Mouse (Mus musculus) hindlimb bud, embryonic 11.5 days (tissue): ENCODE data around the gene Hnrnph1.
A peak's percentile ranks its signal among the peaks of the same experiment; 100 is the strongest.
"Not testable (repeated sequence)": the region's sequence is repeated elsewhere in the genome, so short reads cannot be mapped to it uniquely, and the experiment has no call there.

Experiments
- DNase-seq: peaks from one replicate; pipeline ENCODE4 v3.0.0-alpha.2; 2012; ENCODE audit warnings: low read depth, low spot score; ENCODE audit errors: extremely low spot score

Gene Hnrnph1

DNA sequence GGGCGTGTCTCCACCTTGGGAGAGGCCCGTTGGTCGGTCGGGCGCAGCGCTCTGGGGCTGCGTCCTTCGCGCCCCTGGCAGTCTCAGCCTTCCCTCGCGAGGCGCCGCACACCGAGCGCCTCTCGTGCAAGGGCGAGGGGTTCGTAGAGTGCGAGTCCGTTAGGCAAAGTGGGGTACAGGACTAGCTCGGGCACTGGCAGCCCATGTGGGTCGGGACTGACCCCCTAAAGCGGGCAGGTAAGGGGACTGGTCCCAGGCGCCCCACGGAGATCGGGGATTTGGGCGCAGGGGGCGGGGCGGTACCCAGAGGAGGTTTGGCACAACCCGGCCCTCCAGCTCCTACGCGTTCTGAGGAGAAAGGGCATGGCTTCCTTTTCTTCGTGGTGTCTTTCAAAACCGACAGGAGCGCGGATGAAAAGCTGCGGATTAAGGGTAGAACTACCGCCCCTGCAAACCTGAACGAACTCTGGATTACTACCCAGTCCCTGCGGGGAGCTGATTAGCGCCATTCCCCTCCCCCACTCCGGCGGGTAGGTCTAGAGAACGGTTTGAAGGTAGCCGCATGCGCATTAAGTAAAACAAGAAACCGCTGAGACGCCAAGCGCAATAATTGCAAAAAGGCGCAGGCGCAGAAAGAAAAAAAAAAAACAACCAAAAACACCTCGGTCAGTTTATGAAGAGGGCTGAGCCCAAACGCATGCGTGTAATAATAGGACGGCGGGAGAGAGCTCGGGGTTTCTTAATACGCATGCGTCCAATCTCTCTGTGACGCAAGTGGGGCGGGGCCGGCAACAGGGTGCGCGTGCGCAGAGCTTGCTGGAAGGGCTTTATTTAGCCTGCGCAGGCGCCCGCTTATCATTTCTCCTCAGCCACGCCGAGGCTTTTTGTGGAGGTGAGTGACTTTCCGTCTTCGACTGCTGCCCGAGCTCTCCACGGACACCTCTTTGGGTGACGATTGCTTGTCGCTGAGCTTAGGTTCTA is at the start of gene Hnrnph1:
Gene Hnrnph1, plus strand, starts transcription at position 80 of the 981 bp plus-strand sequence.
- peak; percentile 98 for DNase-seq

DNA sequence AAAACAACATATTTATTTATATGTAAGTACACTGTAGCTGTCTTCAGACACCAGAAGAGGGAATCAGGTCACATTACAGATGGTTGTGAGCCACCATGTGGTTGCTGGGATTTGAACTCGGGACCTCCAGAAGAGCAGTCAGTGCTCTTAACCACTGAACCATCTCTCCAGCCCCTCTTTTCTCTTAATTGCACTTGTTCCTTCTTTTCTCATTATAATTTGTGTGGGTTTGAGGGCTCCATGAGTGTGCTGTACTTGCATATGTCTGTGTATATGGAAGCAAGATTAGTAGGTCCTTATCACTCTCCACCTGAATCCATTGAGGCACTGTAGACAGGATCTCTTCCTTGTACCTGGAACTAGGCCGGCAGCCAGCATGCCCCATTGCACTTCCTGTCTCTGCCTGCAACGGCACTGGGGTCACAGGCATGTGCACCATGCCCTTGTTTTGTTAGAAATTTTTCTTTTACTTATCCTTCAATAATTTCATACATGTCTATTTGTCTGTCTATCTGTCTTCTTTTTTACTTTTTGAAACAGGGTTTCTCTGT is 48.6 kb upstream of the Hnrnph1 start:
- DNase-seq, result no peak

DNA sequence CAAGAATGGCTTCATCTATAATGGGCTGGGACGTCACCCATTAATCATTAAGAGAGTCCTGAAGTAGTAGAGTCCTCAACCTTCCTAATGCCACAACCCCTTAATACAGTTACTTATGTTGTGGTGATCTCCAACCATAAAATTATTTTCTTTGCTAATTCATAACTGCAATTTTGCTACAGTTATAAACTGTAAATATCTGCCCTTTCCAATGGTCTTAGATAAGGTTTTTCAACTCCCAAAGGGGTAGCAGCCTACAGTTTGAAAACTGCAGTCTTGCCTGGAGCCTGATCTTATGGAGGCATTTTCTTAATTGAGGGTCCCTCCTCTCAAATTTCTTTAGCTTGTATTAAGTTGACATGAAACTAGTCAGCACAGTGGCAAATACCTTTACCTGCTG is 47.4 kb upstream of the Hnrnph1 start:
- no peak for DNase-seq

DNA sequence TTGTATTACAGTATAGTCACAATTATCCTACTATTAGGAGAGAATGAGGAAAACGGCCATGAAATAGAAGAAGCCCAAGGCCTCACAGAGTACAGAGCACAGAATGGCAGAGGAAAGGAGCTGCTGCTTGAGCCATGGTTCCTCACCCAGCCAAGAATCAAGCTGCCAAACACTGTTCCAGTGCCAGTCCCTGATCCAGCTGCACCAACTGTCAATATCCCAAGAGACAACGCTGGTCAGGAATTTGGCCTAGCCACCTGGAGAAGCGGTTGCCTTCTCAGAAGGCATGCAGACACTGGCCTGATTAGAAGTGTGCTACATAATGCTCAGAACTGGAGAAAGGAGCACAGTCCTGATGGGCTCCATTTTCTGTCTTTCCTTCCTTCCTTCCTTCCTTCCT is 43.6 kb upstream of the Hnrnph1 start:
- no peak for DNase-seq

DNA sequence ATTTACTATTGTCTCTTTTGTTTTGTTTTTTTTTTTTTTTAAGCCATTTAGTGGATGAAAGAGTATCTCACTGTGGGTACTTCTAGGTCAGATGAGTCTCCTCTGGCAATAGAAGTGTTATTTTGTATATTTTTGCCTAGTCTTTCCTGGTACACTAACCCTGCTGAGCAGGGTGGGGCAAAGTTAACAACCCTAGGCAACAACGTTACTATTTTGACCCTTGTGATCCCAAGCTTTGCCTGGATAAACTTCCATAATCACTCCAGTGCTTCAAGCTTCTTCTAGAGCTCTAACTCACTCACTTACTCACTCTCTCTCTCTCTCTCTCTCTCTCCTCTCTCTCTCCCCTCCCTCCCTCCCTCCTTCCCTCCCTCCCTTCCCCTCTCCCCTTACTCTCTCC is 40.7 kb upstream of the Hnrnph1 start:
- DNase-seq, result no peak

DNA sequence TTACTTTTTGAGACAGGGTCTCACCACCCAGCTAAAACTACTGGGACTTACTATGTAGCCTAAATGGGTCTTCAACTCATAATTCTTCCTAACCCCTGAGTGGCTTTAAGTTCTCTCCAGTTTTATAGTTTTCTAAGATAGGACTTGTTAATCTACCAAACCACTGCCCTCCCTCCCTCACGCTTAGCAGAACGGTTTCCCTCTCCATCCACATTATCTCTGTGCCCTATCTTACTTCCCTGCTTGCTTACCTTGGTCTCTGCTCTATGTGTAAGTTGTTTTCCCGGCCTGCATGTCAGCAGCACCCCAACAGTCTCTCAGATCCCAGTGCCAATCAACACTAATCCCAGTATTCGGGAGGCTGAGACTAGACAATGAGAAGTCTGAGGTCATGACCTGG is 39.9 kb upstream of the Hnrnph1 start:
- DNase-seq, result no peak

DNA sequence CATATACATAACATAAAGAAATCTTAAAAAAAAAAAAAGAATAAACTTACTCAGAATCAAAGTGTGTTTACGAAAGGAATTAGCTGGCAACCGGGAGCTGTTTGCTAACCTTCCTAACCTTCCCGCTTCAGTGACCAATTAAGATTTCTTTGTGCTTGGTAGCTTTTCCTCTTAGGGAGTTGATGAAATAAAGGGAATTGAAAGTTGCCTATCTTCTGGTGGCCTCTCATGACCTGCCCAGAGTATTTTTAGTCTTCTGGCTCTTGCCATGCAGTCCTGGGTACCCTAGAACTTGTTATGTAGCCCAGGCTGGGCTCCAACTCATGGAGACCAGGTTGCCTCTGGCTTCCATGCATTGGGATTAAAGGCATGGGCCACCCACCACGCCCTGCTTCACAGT is 31.3 kb upstream of the Hnrnph1 start:
- DNase-seq, result no peak

DNA sequence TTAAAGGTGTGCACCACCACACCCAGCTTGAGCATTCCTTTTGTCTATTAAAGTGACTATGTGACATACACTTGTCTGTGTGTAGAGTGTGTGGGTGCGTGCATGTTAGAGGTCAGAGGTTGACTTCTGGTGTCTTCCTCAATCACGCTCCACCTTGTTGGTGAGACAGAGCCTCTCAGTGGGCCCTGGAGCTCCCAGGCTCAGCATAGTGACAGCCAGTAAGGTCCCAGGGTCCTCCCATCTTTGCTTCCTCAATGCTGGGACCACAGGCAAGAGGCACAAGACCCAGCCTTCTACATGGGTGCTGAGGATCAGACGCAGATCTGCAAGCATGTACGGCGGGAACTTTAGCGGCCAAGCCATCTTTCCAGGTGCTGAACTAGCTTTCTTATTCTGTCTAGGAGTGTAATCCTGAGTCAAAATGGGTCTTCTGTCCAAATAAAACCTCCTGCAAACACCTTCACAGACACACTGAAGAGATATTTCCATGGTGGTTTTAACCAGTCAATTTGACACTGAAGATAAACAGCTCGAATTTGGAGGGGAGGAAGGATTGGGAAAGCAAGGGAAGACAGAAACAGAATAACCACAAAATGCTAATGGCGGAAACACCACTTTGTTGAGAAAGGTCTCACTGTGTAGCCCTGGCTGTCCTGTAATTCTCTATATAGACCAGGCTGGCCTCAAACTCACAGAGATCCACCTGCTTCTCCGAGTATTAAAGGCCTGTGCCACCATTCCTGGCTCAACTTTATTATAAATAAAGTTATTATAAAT is 30.3 kb upstream of the Hnrnph1 start:
- no peak for DNase-seq

DNA sequence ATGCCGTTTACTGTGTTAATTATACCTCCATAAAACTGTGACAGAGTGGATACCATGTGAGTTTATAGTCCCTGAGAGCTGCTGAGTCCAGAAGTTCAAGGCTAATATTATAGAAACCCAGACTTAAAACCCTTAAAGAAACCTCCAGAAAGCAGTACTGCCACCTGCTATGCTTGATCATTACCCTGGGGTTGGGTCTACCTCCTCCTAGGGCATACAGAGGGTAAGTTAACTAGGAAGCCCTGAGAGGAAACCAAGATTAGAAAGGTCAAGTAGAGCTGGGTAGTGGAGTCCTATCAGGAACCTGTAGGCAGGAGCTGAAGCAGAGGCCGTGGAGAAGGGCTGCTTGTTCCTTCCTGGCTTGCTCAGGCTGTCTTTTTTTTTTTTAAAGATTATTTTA is 24.6 kb upstream of the Hnrnph1 start:
- no peak for DNase-seq

DNA sequence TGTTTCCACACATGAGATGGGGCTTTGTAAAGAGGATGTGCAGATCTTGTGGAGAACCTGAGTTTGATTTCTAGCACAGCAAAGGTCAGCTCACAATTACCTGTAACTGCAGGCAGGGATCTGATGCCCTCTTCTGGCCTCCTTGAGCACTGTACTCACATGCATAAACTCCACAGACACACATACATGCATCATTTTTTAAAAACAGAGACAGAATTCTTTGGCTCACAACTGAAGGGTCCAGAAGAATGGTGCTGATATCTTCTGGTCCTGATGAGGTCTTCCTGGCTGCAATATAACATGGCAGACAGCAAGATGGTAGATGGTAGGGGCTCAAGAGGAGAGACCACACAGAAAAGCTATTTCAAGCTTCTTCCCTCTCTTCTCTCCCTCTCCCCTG is 22.6 kb upstream of the Hnrnph1 start, which contains the start of gene Cby3:
Gene Cby3, plus strand, starts transcription at position 301 of the 400 bp plus-strand sequence.
- DNase-seq, result no peak

DNA sequence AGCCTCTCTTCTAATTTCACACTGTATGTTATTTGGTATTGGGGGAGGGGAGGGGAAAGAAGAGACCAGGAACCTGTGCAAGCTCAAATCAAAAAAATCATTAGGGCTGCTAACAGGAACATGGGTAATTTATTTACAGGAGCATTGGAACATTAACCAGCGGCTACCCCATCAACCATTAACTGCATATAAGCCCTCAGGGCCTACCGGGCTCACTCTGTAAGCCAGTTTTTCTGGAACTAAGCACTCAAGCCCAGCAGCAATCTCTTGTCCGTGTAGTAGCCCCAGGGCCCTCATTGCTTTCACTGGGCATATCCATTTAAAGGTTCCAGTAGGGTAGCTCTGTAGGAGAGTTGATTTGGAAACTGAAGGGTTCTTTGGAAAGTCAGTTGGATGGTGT is 21.9 kb upstream of the Hnrnph1 start:
- no peak for DNase-seq

DNA sequence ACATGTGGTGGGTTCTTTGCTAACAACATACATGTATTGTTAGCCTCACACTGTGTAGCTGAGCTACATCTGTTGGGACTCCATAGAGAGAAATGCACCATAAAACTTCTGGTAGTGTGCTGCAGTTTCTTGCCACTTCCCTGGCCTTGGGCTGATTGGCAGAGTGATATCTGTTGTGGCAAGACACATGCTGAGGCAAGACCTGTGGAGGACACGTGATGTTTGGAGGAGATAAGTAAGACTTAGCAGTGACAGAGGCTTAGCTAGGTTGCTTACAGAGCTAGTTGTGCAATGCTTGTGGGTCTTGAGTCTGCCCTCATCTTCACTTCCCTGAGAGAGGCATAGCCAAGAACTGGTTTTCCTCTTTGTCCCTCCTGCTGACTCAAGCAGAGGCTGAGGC is 21.4 kb upstream of the Hnrnph1 start:
- DNase-seq, result no peak

DNA sequence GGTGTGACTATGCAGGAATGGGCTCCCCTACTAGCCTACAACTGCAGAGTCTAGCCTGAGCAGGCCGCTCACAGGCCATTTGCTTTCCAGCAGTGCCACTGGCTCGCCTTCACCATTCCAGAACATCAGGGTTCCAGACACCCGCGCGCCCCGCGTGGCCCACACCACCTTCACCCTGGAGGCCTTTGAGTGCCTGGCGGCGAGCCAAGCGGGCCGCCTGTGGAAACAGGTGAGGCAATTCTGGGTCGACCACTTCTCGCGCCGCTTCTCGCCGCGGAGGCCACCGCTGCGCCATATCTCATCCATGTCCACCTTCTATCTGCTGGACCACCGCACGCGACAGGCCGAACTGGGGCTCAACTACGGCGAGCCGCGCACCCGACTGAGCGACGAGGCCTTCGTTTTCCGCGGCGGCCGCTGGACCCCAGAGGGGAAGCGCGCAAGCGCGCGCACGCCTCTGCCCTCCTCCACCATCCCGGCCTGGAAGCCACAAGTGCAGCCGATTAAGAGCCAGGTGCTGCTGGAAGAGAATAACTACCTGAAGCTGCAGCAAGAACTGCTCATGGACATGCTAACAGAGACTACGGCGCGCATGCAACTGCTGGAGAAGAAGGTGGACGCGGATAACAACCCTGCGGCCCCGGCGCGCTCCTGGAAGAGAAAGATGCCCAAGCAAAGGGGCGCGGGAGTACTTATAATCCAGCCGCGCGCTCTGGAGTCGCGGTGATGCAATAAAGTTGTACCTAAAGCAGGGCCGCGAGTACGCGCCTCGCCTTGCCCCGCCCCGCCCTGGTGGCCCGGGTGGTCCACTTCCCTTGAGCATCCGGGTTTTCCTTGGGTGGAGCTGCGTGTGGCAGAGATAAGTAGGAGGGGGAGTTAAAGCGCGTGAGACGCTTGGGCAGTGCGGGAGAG is 17.6 kb upstream of the Hnrnph1 start:
- no peak for DNase-seq

DNA sequence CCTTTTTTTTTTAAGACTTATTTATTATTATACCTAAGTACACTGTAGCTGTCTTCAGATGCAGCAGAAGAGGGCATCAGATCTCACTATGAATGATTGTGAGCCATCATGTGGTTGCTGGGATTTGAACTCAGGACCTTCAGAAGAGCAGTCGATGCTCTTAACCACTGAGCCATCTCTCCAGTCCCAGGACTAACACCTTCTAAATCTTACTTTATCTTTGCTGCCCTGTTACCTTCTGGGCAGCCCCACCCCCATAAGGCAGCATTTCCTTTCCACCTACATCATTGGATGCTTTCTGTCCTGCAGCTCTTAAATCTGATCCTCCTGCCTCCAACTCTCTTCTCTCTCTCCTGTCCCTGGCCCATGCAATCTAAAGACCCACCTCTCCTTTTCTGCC is 15.5 kb upstream of the Hnrnph1 start:
- DNase-seq, result not testable (repeated sequence)

DNA sequence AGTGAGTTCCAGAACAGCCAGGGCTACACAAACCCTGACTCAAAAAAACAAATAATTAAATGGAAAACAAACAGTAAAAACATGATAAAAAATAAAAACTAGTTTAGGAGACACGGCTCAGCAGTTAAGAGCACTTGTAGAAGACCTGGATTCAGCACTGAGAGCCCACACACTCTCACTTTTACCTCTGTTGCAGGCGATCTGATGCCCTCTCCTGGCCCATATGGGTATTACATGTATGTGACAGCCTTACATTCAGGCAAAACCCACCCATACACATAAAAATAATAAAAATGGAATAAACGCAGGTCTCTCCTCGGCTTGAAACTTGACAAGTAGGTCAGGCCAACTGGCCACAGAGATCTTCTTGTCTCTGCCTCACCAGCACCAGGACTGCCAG is 12.2 kb upstream of the Hnrnph1 start:
- DNase-seq, result no peak

DNA sequence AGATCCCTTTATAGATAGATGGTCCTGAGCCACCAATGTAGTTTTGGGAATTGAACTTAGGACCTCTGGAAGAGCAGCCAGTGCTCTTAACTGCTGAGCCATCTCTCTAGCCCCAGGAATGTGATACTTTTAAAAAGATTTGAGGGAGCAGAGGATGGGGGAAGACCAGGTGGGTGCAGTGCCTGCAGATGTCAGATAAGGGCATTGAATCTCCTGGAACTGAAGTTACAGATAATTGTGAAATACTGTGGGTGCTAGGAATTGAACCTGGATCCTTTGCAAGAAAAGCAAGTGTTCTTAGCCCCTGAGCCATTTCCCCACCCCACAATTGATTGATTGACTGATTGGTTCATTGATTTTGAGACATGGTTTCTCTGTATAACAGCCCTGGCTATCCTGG is 11.5 kb upstream of the Hnrnph1 start:
- no peak for DNase-seq

DNA sequence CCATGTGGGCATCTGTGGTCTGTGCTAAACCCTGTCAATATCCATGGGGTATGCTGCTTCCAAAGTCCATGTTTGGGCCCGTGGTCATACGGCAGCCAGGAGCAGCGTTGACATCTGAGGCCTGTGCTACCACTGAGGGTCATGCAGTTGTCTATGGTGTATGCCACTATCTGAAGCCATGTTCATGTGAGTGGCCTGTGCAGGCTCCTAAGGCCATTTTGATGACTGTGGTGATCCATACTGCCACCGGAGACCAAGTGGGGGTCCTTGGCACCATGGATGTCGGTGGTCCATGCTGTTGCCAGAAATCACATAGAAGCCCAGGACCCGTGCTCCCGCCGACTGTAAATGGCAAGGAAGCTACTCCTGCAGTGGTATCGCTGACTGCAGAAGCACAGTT is 9.3 kb upstream of the Hnrnph1 start:
- no peak for DNase-seq

DNA sequence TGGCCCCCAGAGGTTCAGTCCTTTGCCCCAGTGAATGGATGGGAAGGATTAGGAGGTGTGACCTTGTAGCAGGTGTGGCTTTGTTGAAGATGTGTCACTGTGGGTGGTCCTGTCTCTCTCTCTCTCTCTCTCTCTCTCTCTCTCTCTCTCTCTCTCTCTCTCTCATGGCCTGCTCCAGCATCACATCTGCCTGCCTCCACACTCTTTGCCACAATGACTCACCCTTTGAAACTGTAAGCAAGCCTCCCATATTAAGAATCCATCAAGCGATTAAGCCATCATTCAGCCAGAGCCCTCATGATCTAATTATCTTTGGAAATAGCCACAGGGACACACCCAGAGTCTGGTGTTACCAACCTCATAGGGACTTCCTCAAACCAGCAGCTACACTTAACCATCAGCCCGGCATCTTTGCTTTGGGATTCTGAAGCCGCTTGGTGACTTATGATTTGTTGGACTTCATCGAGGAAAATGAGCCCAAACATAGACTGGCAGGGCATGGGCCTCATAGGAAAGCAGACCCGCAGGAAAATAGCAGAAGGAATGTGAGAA is 7.4 kb upstream of the Hnrnph1 start:
- no peak for DNase-seq

DNA sequence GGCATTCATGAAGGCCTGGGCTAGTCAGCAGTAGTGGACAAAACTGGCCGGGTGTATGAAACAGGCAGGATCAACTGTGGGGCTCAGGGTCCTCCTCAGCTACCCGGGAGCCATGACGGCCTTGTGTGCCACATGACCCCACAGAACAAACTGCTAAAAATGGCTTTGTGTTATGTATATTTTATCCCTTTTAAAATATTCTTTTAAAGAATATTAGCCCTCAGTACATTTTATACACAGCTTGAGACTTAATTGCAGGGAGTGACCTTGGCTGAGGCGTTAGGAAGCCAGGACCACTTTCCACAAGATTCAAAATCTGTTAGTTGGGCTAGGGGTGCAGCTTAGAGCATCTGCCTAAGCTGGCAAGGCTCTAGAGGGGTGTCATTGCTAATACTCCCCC is 5.8 kb upstream of the Hnrnph1 start:
- no peak for DNase-seq

DNA sequence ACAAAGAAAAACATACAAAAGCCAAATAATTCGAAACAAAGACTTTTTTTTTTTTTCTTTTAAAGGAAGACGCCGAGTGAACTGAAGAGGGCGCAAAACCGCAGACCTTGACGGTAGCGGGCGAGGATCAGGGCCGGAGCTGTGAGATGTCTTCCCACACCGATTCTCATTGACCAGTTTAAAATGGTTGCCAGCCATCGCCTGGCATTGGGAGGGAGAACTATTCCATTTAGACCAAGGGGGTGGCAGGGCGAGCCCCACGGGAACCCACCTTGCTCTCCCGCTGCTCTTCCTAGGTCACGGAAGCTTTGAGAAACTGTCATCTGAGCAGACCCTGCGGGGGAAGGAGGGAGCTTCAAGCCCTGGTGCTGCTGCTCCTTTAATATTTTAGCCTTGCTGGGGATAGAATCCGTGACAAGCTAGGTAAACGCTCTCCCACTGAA is 5.4 kb upstream of the Hnrnph1 start:
- no peak for DNase-seq
